Mouse (Mus musculus): ENCODE results near the gene Fabp6.

DNA sequence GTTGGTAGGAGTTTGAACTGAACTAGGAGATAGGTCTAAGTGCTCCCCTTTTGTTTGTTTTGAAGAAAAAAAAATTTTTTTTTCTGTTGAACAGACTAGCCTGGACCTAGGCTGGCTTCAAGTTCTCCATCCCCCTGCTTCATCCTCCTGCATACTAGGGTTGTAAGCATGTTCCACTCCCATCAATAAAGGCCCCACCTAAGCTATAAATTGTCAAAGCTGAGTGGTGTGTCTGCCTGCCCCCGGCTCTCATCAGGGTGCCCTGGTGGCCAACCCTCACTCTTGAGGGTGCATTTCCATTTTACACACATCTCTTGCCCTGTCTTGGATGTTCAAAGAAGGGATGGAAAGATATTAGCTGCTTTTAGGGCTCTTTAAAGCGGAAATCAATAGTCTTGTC, 35.9 kb downstream of the Fabp6 start:
- no peak for TF ChIP-seq CTCF (IDR thresholded peaks at IDR 0.05; ENCODE audit: low read depth, low read length)
- TF ChIP-seq TAL1 (conservative IDR thresholded peaks at IDR 0.05; ENCODE audit: low read depth, low read length) = no peak
- TF ChIP-seq GATA1 (IDR thresholded peaks at IDR 0.05; ENCODE audit: borderline replicate concordance, low read length) = no peak
- no peak for TF ChIP-seq GATA2 (IDR thresholded peaks at IDR 0.05; ENCODE audit: borderline replicate concordance, low read depth, low read length)
- no peak for TF ChIP-seq POLR2AphosphoS5 (IDR thresholded peaks at IDR 0.05; ENCODE audit: insufficient replicate concordance, low read depth, low read length)

All from G1E (cell line).